Mouse (Mus musculus): ENCODE results near the gene Ccdc127.
A peak's percentile ranks its signal among the peaks of the same experiment; 100 is the strongest.

Ccdc127 gene

GRCm38 (mm10) chr13:74349566-74350434, at the start of gene Ccdc127, which contains the start of gene Sdha:
Ccdc127 (plus strand) TSS chr13:74350309.
Sdha (minus strand) TSS chr13:74350280.
- peak; percentile 94 to 96 for DNase-seq (ENCODE audit: low spot score in 2 of 2)

GRCm38 (mm10) chr13:74300925-74301606, 49.0 kb upstream of the Ccdc127 start:
- peak; percentile 57 to 72 for DNase-seq (ENCODE audit: low spot score in 2 of 2)

- DNase-seq (ENCODE audit: low spot score in 2 of 2) = no peak
These were observed 48.5 kb upstream of the Ccdc127 start for GRCm38 (mm10) chr13:74301607-74301984.

- DNase-seq (ENCODE audit: low spot score in 2 of 2) = no peak
These were observed 47.8 kb upstream of the Ccdc127 start for GRCm38 (mm10) chr13:74302050-74303037.

DNA sequence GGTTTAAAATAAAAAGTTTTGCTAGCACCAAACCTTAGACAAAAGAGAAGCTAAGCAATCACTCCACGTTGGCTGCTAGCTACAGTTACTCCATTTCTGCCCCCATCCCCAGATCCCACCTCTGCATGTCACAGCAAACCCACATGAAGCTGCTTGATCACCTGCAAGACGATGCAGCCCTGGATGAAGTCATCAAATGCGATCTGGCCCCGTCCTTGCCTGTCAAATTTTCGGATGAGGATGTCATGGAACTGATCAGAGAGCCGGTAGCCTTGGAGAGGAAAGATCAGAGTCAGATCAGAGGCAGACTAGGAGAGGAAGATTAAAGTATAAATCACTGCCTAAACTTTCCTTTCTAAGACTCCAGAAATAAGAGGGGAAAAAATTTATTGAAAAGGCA, 44.7 kb upstream of the Ccdc127 start:
- DNase-seq (ENCODE audit: low spot score in 2 of 2) = no peak

- no peak for DNase-seq (ENCODE audit: low spot score in 2 of 2)
These were observed 44.3 kb upstream of the Ccdc127 start for GRCm38 (mm10) chr13:74305780-74306179.

DNA sequence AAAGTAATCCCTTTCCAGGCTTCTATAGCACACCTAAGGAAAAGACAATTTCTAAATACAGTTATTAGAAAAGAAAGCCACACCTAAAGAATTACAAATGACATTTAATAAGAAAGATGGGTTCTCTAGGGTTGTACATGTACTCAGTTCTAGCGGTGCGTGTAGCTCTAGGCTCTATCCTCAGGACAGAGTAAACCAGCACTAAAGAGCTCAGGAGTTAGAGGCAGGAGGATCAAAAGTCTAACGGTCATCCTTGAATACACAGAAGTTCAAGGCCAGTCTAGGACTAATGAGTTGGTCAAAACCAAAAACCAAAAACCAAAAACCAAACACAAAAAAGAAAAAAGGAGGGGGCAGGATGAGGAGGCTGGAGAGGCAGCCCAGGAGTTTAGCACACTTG, 35.5 kb upstream of the Ccdc127 start:
- DNase-seq (ENCODE audit: low spot score in 2 of 2) = no peak

GRCm38 (mm10) chr13:74316386-74316785, 33.7 kb upstream of the Ccdc127 start:
- DNase-seq (ENCODE audit: low spot score in 2 of 2) = no peak

DNA sequence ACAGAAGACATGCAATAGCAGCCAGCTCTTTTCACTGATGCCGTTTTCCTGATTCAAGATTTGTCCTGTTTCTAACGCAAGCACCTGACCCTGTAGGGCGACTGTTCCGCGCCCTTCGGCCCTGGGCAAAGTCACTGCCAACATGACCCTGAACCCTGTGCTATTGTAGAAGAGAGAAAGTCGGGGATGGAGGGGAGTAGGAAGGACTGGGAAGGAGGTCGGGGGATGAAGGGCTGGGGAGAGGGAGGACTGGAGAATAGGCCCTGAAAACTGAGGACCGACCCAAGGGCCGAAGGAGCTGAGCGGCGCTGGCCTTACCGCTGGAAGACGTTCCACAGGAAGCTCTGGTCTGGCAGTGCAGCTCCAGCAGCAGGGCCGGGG, 33.3 kb upstream of the Ccdc127 start:
- DNase-seq (ENCODE audit: low spot score in 2 of 2) = no peak

- DNase-seq (ENCODE audit: low spot score in 2 of 2) = peak; percentile 64 to 70
These were observed 32.8 kb upstream of the Ccdc127 start, which contains the start of gene Pdcd6 for GRCm38 (mm10) chr13:74317170-74317849. Pdcd6 (minus strand) TSS chr13:74317580.

GRCm38 (mm10) chr13:74329321-74329720, 20.8 kb upstream of the Ccdc127 start:
- no peak for DNase-seq (ENCODE audit: low spot score in 2 of 2)

DNA sequence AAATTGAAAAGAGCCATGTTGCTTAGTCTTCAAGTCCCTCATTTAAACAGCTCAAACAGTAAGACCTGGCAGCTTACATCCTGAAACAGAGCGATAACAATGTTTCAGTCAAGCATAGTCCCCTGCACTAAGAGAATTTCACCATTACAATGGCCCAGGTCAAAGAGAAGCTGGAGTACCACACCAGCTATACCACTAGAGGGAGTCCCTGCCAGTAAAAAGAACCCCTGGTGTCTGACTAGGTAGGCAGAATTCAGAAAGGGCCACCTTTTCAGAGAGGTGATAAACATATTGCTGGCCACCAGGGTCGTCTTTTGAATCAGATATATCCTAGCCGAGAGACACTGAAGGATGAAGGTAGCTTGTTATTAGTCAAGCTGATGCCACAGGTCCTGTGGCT, 9.1 kb upstream of the Ccdc127 start:
- no peak for DNase-seq (ENCODE audit: low spot score in 2 of 2)

GRCm38 (mm10) chr13:74350435-74350906, 362 bp downstream of the Ccdc127 start:
- no peak for DNase-seq (ENCODE audit: low spot score in 2 of 2)

DNA sequence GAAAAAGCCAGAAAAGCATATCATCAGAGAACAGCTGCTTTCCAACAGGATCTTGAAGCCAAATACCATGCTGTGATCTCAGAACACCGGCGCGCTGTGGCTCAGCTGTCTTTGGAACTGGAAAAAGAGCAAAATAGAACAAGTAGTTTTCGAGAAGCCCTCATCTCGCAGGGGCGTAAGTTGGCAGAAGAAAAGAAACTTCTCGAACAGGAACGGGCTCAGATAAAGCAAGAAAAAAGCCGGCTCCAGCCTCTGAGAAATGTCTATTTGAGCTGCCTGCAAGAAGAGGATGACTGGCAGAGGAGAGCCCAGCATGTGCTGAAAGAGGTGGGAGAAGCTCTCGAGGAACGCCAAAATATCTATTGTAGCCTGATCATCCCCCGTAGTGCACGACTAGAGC, 6.4 kb downstream of the Ccdc127 start:
- no peak for DNase-seq (ENCODE audit: low spot score in 2 of 2)

DNA sequence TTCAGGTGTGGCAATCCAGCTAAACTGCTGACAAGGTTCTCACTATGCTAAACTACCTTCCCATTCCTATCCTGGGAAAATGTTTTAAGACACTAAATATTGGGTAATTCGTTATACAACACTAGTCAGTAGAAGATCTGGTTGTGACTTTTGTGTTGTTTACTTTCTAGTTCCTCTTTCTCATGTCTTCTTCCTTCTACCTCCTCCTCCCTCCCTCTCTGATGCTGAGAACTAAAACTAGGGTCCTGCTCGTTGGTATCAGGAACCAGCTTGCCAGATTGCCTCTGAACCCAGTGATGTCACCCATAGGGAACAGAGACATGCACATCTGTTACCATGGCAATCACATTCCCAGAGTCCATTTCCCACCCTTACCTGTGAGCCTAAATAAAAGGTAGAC, 12.1 kb downstream of the Ccdc127 start:
- no peak for DNase-seq (ENCODE audit: low spot score in 2 of 2)

- DNase-seq (ENCODE audit: low spot score in 2 of 2) = no peak
These were observed 13.2 kb downstream of the Ccdc127 start for GRCm38 (mm10) chr13:74363176-74363858.

DNA sequence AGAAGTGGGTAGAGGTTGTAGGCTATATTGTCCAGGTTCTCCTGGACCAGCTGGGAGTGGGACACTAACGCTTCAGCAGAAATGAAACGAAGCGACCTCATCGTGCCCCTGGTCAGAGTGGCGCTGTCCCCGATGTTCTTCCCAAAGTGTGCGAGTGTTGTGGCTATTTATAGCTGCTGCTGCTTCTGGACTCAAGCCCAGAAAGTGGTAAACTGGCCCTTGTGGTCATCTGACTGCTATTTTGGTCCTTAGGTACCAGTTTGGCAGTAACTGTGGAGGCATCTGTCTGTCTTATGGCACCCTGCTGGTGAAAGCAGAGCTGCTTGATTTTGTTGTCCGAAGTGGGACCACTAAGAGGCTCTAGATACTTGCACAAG, 13.7 kb downstream of the Ccdc127 start, which contains the start of gene Lrrc14b:
Gene Lrrc14b, minus strand, starts transcription at position 147 of the 377 bp plus-strand sequence.
- DNase-seq (ENCODE audit: low spot score in 2 of 2) = no peak

GRCm38 (mm10) chr13:74381533-74382276, 31.6 kb downstream of the Ccdc127 start:
- peak in 1 of 2 experiments; percentile 9 for DNase-seq (ENCODE audit: low spot score in 2 of 2)

- no peak for DNase-seq (ENCODE audit: low spot score in 2 of 2)
These were observed 32.2 kb downstream of the Ccdc127 start for GRCm38 (mm10) chr13:74382289-74382688.

- no peak for DNase-seq (ENCODE audit: low spot score in 2 of 2)
These were observed 39.6 kb downstream of the Ccdc127 start for GRCm38 (mm10) chr13:74389730-74390129.

All from cerebellum, postnatal 4 days (tissue).